Mouse (Mus musculus) MEL (cell line): ENCODE data around the gene Mrps34. TPM values are rescaled to one million over a fixed set of nuclear protein-coding genes. Genes with fewer than 3 reads are reported as not detected.
"Not testable (repeated sequence)": the region's sequence is repeated elsewhere in the genome, so short reads cannot be mapped to it uniquely, and the experiment has no call there.

Experiments used
- DNase-seq: peaks from one replicate; pipeline ENCODE4 v3.0.0; 2011; ENCODE audit warnings: low read depth, low spot score
- H3K27ac ChIP-seq: 2 replicates; pipeline ENCODE4 v1.5.1; 2012; ENCODE audit warnings: low read depth, mild to moderate bottlenecking, control low read depth, low read length, moderate library complexity; ENCODE audit not compliant: control insufficient read depth
- H3K27me3 ChIP-seq, 2 experiments: fragments of 150-350 bp in 1 of 2; sonication (generic) in 1 of 2; 2 replicates each; pipeline ENCODE4 v1.6.1; 2012; ENCODE audit warnings: low read length in 2 of 2, mild to moderate bottlenecking in 2 of 2, improper control_type of control experiment in 1 of 2, moderate library complexity in 1 of 2; ENCODE audit not compliant: insufficient read depth in 2 of 2, control insufficient read depth in 1 of 2
- H3K36me3 ChIP-seq, 2 experiments: 2 replicates each; pipeline ENCODE4 v1.6.1; 2012 to 2014; ENCODE audit warnings: low read length in 2 of 2, improper control_type of control experiment in 1 of 2, inconsistent platforms in 1 of 2, mild to moderate bottlenecking in 1 of 2; ENCODE audit not compliant: insufficient read depth in 2 of 2, control insufficient read depth in 1 of 2
- H3K4me1 ChIP-seq, 2 experiments: fragments of 150-350 bp in 1 of 2; sonication (generic) in 1 of 2; 2 replicates each; pipeline ENCODE4 v1.6.1; 2012; ENCODE audit warnings: low read length in 2 of 2, improper control_type of control experiment in 1 of 2, mild to moderate bottlenecking in 1 of 2; ENCODE audit not compliant: insufficient read depth in 2 of 2, control insufficient read depth in 1 of 2
- H3K4me3 ChIP-seq, 2 experiments: fragments of 150-350 bp in 1 of 2; sonication (generic) in 1 of 2; 2 replicates each; pipeline ENCODE4 v1.5.1; 2012; ENCODE audit warnings: low read depth in 2 of 2, low read length in 2 of 2, mild to moderate bottlenecking in 2 of 2, moderate library complexity in 2 of 2, control low read depth in 1 of 2, improper control_type of control experiment in 1 of 2; ENCODE audit not compliant: control insufficient read depth in 1 of 2, insufficient read depth in 1 of 2
- H3K79me2 ChIP-seq: 2 replicates; pipeline ENCODE4 v1.6.1; 2012; ENCODE audit warnings: mild to moderate bottlenecking, low read length, moderate library complexity; ENCODE audit not compliant: control insufficient read depth, poor library complexity, insufficient read depth
- H3K9ac ChIP-seq: 2 replicates; pipeline ENCODE4 v1.6.1; 2012; ENCODE audit warnings: low read depth, mild to moderate bottlenecking, control low read depth, low read length, moderate library complexity; ENCODE audit not compliant: control insufficient read depth, poor library complexity, severe bottlenecking
- H3K9me3 ChIP-seq: fragments of 150-350 bp; sonication (generic); replicated peaks from 2 replicates; pipeline ENCODE4 v1.6.1; 2012; ENCODE audit warnings: mild to moderate bottlenecking, low read length, improper control_type of control experiment, moderate library complexity; ENCODE audit not compliant: insufficient read depth
- CHD1 ChIP-seq: IDR thresholded peaks from 2 replicates; pipeline ENCODE4 v1.6.1; 2012; ENCODE audit warnings: low read depth, mild to moderate bottlenecking, inconsistent platforms, low read length, improper control_type of control experiment
- CHD2 ChIP-seq: IDR thresholded peaks from 2 replicates; pipeline ENCODE4 v1.6.1; 2011; ENCODE audit warnings: low read length, improper control_type of control experiment
- ETS1 ChIP-seq: IDR thresholded peaks from 2 replicates; pipeline ENCODE4 v1.6.1; 2012; ENCODE audit warnings: low read depth, mild to moderate bottlenecking, inconsistent platforms, low read length, improper control_type of control experiment, moderate library complexity
- GATA1 ChIP-seq: IDR thresholded peaks from 2 replicates; pipeline ENCODE4 v1.6.1; 2011; ENCODE audit warnings: low read depth, low read length, improper control_type of control experiment
- MEF2A ChIP-seq: IDR thresholded peaks from 2 replicates; pipeline ENCODE4 v1.6.1; 2014; ENCODE audit warnings: low read depth, mild to moderate bottlenecking, inconsistent platforms, low read length, improper control_type of control experiment; ENCODE audit not compliant: poor library complexity, insufficient replicate concordance, severe bottlenecking; ENCODE audit errors: extremely low read depth
- POLR2A ChIP-seq, 2 experiments: IDR thresholded peaks; 2 replicates each; pipeline ENCODE4 v1.6.1; 2011 to 2012; ENCODE audit warnings: low read length in 2 of 2, mild to moderate bottlenecking in 2 of 2, control low read depth in 1 of 2, improper control_type of control experiment in 1 of 2, low read depth in 1 of 2, moderate library complexity in 1 of 2; ENCODE audit not compliant: control insufficient read depth in 1 of 2, insufficient read depth in 1 of 2, poor library complexity in 1 of 2
- SIN3A ChIP-seq: IDR thresholded peaks from 2 replicates; pipeline ENCODE4 v1.6.1; 2012; ENCODE audit warnings: low read length, improper control_type of control experiment, inconsistent platforms
- SMC3 ChIP-seq: IDR thresholded peaks from 2 replicates; pipeline ENCODE4 v1.6.1; 2011; ENCODE audit warnings: low read depth, low read length, improper control_type of control experiment
- UBTF ChIP-seq: IDR thresholded peaks from 2 replicates; pipeline ENCODE4 v1.6.1; 2012; ENCODE audit warnings: low read depth, mild to moderate bottlenecking, inconsistent platforms, low read length, improper control_type of control experiment, moderate library complexity, borderline replicate concordance; ENCODE audit not compliant: insufficient read depth
- USF1 ChIP-seq: IDR thresholded peaks from 2 replicates; pipeline ENCODE4 v1.6.1; 2014; ENCODE audit warnings: low read depth, mild to moderate bottlenecking, inconsistent platforms, low read length, improper control_type of control experiment, moderate library complexity
- USF2 ChIP-seq, 2 experiments: IDR thresholded peaks; 2 replicates each; pipeline ENCODE4 v1.6.1; 2011 to 2012; ENCODE audit warnings: improper control_type of control experiment in 2 of 2, low read length in 2 of 2, borderline replicate concordance in 1 of 2, inconsistent platforms in 1 of 2, low read depth in 1 of 2, mild to moderate bottlenecking in 1 of 2; ENCODE audit not compliant: insufficient read depth in 1 of 2
- ZC3H11A ChIP-seq: IDR thresholded peaks from 2 replicates; pipeline ENCODE4 v1.6.1; 2012; ENCODE audit warnings: low read depth, mild to moderate bottlenecking, inconsistent platforms, low read length, improper control_type of control experiment
- ZNF384 ChIP-seq: IDR thresholded peaks from 2 replicates; pipeline ENCODE4 v1.6.1; 2012; ENCODE audit warnings: low read depth, mild to moderate bottlenecking, inconsistent platforms, low read length, improper control_type of control experiment
- polyA plus RNA-seq, 2 experiments: library from polyadenylated mRNA; stranded (reverse) in 1 of 2; unstranded in 1 of 2; fragments of >175 nt in 1 of 2; fragments of >200 nt in 1 of 2; gene quantifications; 2 replicates each; pipeline versions ENCODE4 v1.2.1 to v1.2.4; 2012; ENCODE audit warnings: low replicate concordance in 2 of 2, low read depth in 1 of 2; ENCODE audit not compliant: insufficient read length in 2 of 2, insufficient read depth in 1 of 2, missing spikeins in 1 of 2
- total RNA-seq: library from RNA; depleted of rRNA; stranded (reverse); fragments of 300-350 nt; gene quantifications from 2 replicates; pipeline ENCODE4 v1.2.3, GENCODE M21; 2012; rRNA removed

Gene Mrps34
- total and polyA plus RNA-seq, 3 experiments = 74.8 to 82.0 TPM; not detected in 1

DNA sequence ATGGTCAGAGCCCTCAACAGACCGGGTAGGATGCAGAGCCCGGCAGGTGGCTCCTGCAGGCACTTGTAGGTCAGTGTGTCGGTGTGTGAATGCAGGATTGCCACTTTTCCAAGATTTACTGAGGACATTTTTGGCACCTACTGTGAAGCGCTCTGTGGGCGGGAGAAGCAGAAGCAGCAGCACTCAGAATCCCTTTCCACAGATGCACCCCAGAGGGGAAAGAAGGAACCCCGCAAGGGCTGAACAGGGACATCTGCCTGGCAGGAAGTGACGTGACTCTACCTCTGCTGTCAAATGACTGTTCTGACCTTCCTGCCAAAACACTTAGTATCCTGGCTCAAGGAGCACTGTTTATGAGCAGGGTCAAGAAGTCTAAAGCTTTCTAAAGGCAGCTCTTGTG, 48.1 kb downstream of the Mrps34 start:
- Histone ChIP-seq H3K27me3 (no peaks in the 10 kb centered on the region), H3K4me3 (no peak overlapping the region), H3K79me2 (no peaks in the 10 kb centered on the region), H3K4me1 (no peaks in the 10 kb centered on the region), H3K9ac (no peak overlapping the region), H3K9me3 (no peaks in the 10 kb centered on the region), H3K27ac (no peak overlapping the region), H3K36me3 (no peaks in the 10 kb centered on the region)
- TF ChIP-seq ETS1 (no peak), ZNF384 (no peak), SIN3A (no peak), POLR2A (IDR thresholded peaks at IDR 0.05; ENCODE audit: control insufficient read depth in 1 of 2, insufficient read depth in 1 of 2, low read depth in 1 of 2, low read length in 2 of 2, poor library complexity in 1 of 2) (no peak), CHD2 (no peak), USF2 (IDR thresholded peaks at IDR 0.05; ENCODE audit: borderline replicate concordance in 1 of 2, insufficient read depth in 1 of 2, low read depth in 1 of 2, low read length in 2 of 2) (no peak), SMC3 (no peak), CHD1 (no peak), UBTF (no peak), MEF2A (no peak), GATA1 (no peak), USF1 (no peak), ZC3H11A (no peak)
- no peak for DNase-seq

GRCm38 (mm10) chr17:24943589-24943988, 48.7 kb downstream of the Mrps34 start:
- H3K9ac ChIP-seq, DNase-seq, H3K4me1 ChIP-seq, H3K36me3 ChIP-seq, H3K4me3 ChIP-seq, H3K9me3 ChIP-seq, H3K79me2 ChIP-seq, H3K27me3 ChIP-seq, H3K27ac ChIP-seq: not testable (repeated sequence)

Other genes with a start within 250 kb of the Mrps34 start
- gene Slc9a3r2, start 244.8 kb upstream of the Mrps34 start, total RNA-seq = 0.75 and 0.96 TPM in 2 replicates
- 1 to 10 TPM in 1 of 2 experiments, not detected in 1; 3.5 TPM for gene Slc9a3r2, start 244.8 kb upstream of the Mrps34 start, polyA plus RNA-seq
- not detected in 2 replicates for gene Npw, start 236.7 kb upstream of the Mrps34 start, total RNA-seq
- not detected for gene Npw, start 236.7 kb upstream of the Mrps34 start, polyA plus RNA-seq
- 21.9 and 22.2 TPM in 2 replicates for gene Zfp598, start 225.4 kb upstream of the Mrps34 start, total RNA-seq
- 10 to 100 TPM; 59.0 to 80.4 TPM for gene Zfp598, start 225.4 kb upstream of the Mrps34 start, polyA plus RNA-seq
- 0.15 TPM in 1 of 2 replicates, not detected in the other for gene Syngr3, start 205.2 kb upstream of the Mrps34 start, total RNA-seq
- under 1 TPM in 1 of 2 experiments, not detected in 1; 0.68 TPM for gene Syngr3, start 205.2 kb upstream of the Mrps34 start, polyA plus RNA-seq
- 78.6 and 86.8 TPM in 2 replicates for gene Gfer, start 199.0 kb upstream of the Mrps34 start, total RNA-seq
- 10 to 100 TPM in 1 of 2 experiments, not detected in 1; 83.0 TPM for gene Gfer, start 199.0 kb upstream of the Mrps34 start, polyA plus RNA-seq
- 0.39 and 0.62 TPM in 2 replicates for gene Noxo1, start 198.9 kb upstream of the Mrps34 start, total RNA-seq
- 1 to 10 TPM in 1 of 2 experiments, not detected in 1; 2.4 TPM for gene Noxo1, start 198.9 kb upstream of the Mrps34 start, polyA plus RNA-seq
- 102 and 103 TPM in 2 replicates for gene Tbl3, start 187.5 kb upstream of the Mrps34 start, total RNA-seq
- 100 to 1,000 TPM in 1 of 2 experiments, not detected in 1; 111 TPM for gene Tbl3, start 187.5 kb upstream of the Mrps34 start, polyA plus RNA-seq
- 0.23 and 0.26 TPM in 2 replicates for gene Rnf151, start 177.1 kb upstream of the Mrps34 start, total RNA-seq
- under 1 TPM in 1 of 2 experiments, not detected in 1; 0.40 TPM for gene Rnf151, start 177.1 kb upstream of the Mrps34 start, polyA plus RNA-seq
- gene Rps2, start 177.0 kb upstream of the Mrps34 start, total RNA-seq = 3,755 and 4,516 TPM in 2 replicates
- gene Rps2, start 177.0 kb upstream of the Mrps34 start, polyA plus RNA-seq = 1,000 to 10,000 TPM in 1 of 2 experiments, not detected in 1; 1,852 TPM
- gene Ndufb10, start 170.6 kb upstream of the Mrps34 start, total RNA-seq = 258 and 292 TPM in 2 replicates
- gene Ndufb10, start 170.6 kb upstream of the Mrps34 start, polyA plus RNA-seq = 100 to 1,000 TPM in 1 of 2 experiments, not detected in 1; 230 TPM
- gene Rpl3l, start 167.3 kb upstream of the Mrps34 start, total RNA-seq = 0.12 and 0.13 TPM in 2 replicates
- under 1 TPM in 1 of 2 experiments, not detected in 1; 0.24 TPM for gene Rpl3l, start 167.3 kb upstream of the Mrps34 start, polyA plus RNA-seq
- gene Msrb1, start 158.5 kb upstream of the Mrps34 start, total RNA-seq = 27.0 and 31.9 TPM in 2 replicates
- 10 to 100 TPM in 1 of 2 experiments, not detected in 1; 58.6 TPM for gene Msrb1, start 158.5 kb upstream of the Mrps34 start, polyA plus RNA-seq
- gene Hs3st6, start 142.1 kb upstream of the Mrps34 start, total RNA-seq = not detected in 2 replicates
- not detected for gene Hs3st6, start 142.1 kb upstream of the Mrps34 start, polyA plus RNA-seq
- gene Meiob, start 90.8 kb upstream of the Mrps34 start, total RNA-seq = 0.15 TPM in 1 of 2 replicates, not detected in the other
- under 1 TPM in 1 of 2 experiments, not detected in 1; 0.11 TPM for gene Meiob, start 90.8 kb upstream of the Mrps34 start, polyA plus RNA-seq
- gene Hagh, start 55.0 kb upstream of the Mrps34 start, total RNA-seq = 32.3 and 49.6 TPM in 2 replicates
- 10 to 100 TPM in 1 of 2 experiments, not detected in 1; 37.5 TPM for gene Hagh, start 55.0 kb upstream of the Mrps34 start, polyA plus RNA-seq
- 2.0 and 2.7 TPM in 2 replicates for gene Fahd1, start 44.8 kb upstream of the Mrps34 start, total RNA-seq
- gene Fahd1, start 44.8 kb upstream of the Mrps34 start, polyA plus RNA-seq = 1 to 10 TPM in 1 of 2 experiments, not detected in 1; 4.7 TPM
- gene Igfals, start 29.1 kb upstream of the Mrps34 start, total RNA-seq = not detected in 2 replicates
- gene Igfals, start 29.1 kb upstream of the Mrps34 start, polyA plus RNA-seq = under 1 TPM in 1 of 2 experiments, not detected in 1; 0.04 TPM
- 109 and 141 TPM in 2 replicates for gene Nubp2, start 8.8 kb upstream of the Mrps34 start, total RNA-seq
- gene Nubp2, start 8.8 kb upstream of the Mrps34 start, polyA plus RNA-seq = 100 to 1,000 TPM in 1 of 2 experiments, not detected in 1; 191 TPM
- 27.2 and 34.5 TPM in 2 replicates for gene Spsb3, start 8.5 kb upstream of the Mrps34 start, total RNA-seq
- gene Spsb3, start 8.5 kb upstream of the Mrps34 start, polyA plus RNA-seq = 10 to 100 TPM in 1 of 2 experiments, not detected in 1; 30.2 TPM
- gene Eme2, start within 50 bp of the Mrps34 start, total RNA-seq = 19.5 and 26.8 TPM in 2 replicates
- gene Eme2, start within 50 bp of the Mrps34 start, polyA plus RNA-seq = 10 to 100 TPM in 1 of 2 experiments, not detected in 1; 15.1 TPM
- gene Nme3, start 1.4 kb downstream of the Mrps34 start, total RNA-seq = 24.4 and 29.1 TPM in 2 replicates
- 10 to 100 TPM in 1 of 2 experiments, not detected in 1; 22.1 TPM for gene Nme3, start 1.4 kb downstream of the Mrps34 start, polyA plus RNA-seq
- 16.9 and 22.8 TPM in 2 replicates for gene Mapk8ip3, start 41.9 kb downstream of the Mrps34 start, total RNA-seq
- gene Mapk8ip3, start 41.9 kb downstream of the Mrps34 start, polyA plus RNA-seq = 10 to 100 TPM in 1 of 2 experiments, not detected in 1; 44.5 TPM
- 31.7 and 35.5 TPM in 2 replicates for gene Jpt2, start 65.6 kb downstream of the Mrps34 start, total RNA-seq
- gene Jpt2, start 65.6 kb downstream of the Mrps34 start, polyA plus RNA-seq = 10 to 100 TPM in 1 of 2 experiments, not detected in 1; 40.9 TPM
- 2.4 TPM in 2 replicates for gene Cramp1l, start 120.7 kb downstream of the Mrps34 start, total RNA-seq
- gene Cramp1l, start 120.7 kb downstream of the Mrps34 start, polyA plus RNA-seq = 1 to 10 TPM in 1 of 2 experiments, not detected in 1; 5.1 TPM
- gene Ift140, start 121.0 kb downstream of the Mrps34 start, total RNA-seq = 3.4 and 4.3 TPM in 2 replicates
- 1 to 10 TPM in 1 of 2 experiments, not detected in 1; 9.0 TPM for gene Ift140, start 121.0 kb downstream of the Mrps34 start, polyA plus RNA-seq
- gene Tmem204, start 188.5 kb downstream of the Mrps34 start, total RNA-seq = not detected in 2 replicates
- gene Tmem204, start 188.5 kb downstream of the Mrps34 start, polyA plus RNA-seq = under 1 TPM in 1 of 2 experiments, not detected in 1; 0.10 TPM
- gene Telo2, start 220.9 kb downstream of the Mrps34 start, total RNA-seq = 15.3 and 20.0 TPM in 2 replicates
- gene Telo2, start 220.9 kb downstream of the Mrps34 start, polyA plus RNA-seq = 10 to 100 TPM in 1 of 2 experiments, not detected in 1; 20.9 TPM
- gene Ptx4, start 225.6 kb downstream of the Mrps34 start, total RNA-seq = not detected in 2 replicates
- not detected for gene Ptx4, start 225.6 kb downstream of the Mrps34 start, polyA plus RNA-seq
- 9.8 and 10.9 TPM in 2 replicates for gene Clcn7, start 238.3 kb downstream of the Mrps34 start, total RNA-seq
- 10 to 100 TPM in 1 of 2 experiments, not detected in 1; 16.4 TPM for gene Clcn7, start 238.3 kb downstream of the Mrps34 start, polyA plus RNA-seq